Mouse (Mus musculus) lung, adult 2 months (tissue): Measurements from ENCODE around the gene Hnrnpk.

Source experiments
- CTCF ChIP-seq: fragments of 200-500 bp; IDR thresholded peaks from 2 replicates; pipeline ENCODE4 v1.5.1; 2011; ENCODE audit warnings: mild to moderate bottlenecking, low read length, control low read depth; ENCODE audit not compliant: insufficient read depth
- POLR2A ChIP-seq: fragments of 200-500 bp; IDR thresholded peaks from 2 replicates; pipeline ENCODE4 v1.6.1; 2011; ENCODE audit warnings: low read depth, mild to moderate bottlenecking, control low read depth, low read length, borderline replicate concordance; ENCODE audit errors: extremely low read depth

- TF ChIP-seq POLR2A (no peak), CTCF (no peak)
These were observed 43.4 kb upstream of the Hnrnpk start for GRCm38 (mm10) chr13:58446541-58446940.
